Mouse (Mus musculus): Measurements from ENCODE around the gene Ralgps1.

GRCm38 (mm10) chr2:33210841-33211240, 160.4 kb downstream of the Ralgps1 start:
- TF ChIP-seq CTCF (IDR thresholded peaks at IDR 0.05; ENCODE audit: insufficient read depth, low read length) (no peak), POLR2A (IDR thresholded peaks at IDR 0.05; ENCODE audit: borderline replicate concordance, extremely low read depth, low read depth, low read length) (no peak)

Data from lung, adult 2 months (tissue).